Mouse (Mus musculus) heart, adult 8-10 months (tissue): ENCODE data around the gene Dnajc7. TPM values are rescaled to one million over a fixed set of nuclear protein-coding genes. Genes with fewer than 3 reads are reported as not detected.
"Not testable (repeated sequence)": the region's sequence is repeated elsewhere in the genome, so short reads cannot be mapped to it uniquely, and the experiment has no call there.

Experiments used
- DNase-seq: peaks from one replicate; pipeline ENCODE4 v3.0.0; 2022; ENCODE audit warnings: low spot score
- total RNA-seq, 4 experiments: library from RNA; stranded (reverse); gene quantifications; 2 replicates each; pipeline ENCODE4 v1.2.4; 2022

The Dnajc7 gene
- total RNA-seq: 100 to 1,000 TPM in 3 of 4 experiments, 10 to 100 TPM in 1; 89.7 to 121 (median 109) TPM

DNA sequence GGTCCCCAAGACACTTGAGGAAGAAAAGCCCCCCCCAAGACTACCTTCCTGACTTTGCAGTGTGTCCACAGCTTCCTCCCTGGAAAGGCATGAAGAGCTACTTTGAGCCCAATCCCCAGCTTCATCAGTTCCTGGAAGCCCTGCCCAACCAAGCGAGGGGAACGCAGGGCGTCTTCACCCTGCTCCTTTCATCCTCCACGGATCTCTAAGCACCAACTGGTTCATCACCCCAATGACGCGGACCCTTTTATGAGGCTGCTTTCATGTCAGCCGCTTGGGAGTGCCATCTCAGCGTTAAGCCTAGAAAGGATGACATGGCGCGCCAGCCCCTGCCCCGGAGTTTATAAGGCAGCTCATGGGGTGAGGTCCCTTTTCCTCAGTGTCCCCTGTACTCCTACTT, at the start of gene Dnajc7:
Gene Dnajc7, minus strand, starts transcription at position 187 of the 400 bp plus-strand sequence.
- DNase-seq: no peak

DNA sequence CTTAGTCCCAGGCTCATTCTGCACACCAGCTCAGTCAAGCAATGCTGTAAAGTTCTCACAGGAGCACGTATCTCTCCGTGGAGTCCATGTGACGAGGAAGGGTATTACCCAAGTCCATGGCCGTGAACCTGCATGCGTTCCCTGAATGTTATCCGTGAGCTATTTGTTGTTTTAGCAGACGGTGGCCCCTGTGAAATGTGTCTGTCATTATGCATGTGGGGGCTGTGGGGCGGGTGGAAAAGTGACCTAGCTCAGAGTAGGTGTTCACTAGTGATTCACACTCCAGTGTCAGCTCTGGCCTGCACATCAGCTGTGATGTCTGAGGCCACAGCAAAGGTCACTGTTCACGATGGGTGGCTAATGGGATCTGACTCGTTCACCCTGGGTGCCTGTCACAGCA, 39.8 kb upstream of the Dnajc7 start:
- no peak for DNase-seq

DNA sequence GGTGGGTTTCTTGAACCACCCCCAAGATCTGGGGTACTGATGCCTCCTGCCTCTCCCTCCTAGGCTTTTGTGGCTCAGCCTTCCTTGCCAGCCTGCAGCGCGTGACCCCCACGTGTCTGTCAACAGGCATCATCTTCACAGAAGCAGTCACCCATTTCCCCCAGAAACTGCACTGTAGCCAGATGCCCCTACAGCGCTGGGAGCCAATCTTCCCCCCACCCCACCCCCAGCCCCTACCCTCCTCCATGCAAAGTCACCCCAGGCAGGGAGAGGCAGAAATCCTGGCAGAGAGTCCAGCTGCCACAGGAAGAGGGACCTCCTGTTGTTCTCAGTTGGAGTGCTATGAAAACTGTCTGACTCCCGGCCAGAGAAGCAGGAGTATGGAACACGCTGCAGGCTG, 36.5 kb upstream of the Dnajc7 start:
- DNase-seq: no peak

DNA sequence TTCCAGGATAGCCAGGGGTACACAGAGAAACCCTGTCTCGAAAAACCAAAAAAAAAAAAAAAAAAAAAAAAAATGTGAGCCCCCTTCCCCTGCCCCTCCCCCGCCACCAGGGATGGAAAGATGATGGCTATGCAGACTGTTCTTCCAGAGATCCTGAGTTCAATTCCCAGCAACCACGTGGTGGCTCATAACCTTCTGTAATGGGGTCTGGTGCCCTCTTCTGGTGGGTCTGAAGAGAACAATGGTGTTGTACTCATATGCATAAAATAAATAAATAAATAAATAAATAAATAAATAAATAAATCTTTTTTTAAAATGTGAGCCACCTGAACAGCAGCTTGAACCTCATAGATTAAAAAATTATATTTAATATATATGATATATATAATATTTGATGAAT, 35.6 kb upstream of the Dnajc7 start:
- DNase-seq: not testable (repeated sequence)

DNA sequence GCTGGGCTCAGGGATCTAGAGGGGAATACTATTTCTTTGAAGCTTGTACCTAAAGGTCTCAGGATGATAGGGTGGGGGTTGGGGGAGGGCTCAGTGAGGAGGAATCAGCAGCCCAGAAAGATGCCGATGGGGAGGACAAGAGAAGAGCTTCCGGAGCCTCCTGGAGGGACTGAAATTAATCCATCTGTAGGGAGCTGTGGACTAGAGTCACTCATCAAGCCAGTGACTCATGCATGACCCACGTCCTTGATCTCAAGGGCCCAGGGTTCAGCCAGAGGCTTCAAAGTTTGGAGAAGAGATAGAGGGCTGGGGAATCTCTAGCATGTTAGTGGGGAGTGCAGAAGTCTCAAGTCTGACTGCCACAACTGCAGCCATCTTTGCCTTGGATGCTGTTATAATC, 31.8 kb upstream of the Dnajc7 start:
- no peak for DNase-seq

DNA sequence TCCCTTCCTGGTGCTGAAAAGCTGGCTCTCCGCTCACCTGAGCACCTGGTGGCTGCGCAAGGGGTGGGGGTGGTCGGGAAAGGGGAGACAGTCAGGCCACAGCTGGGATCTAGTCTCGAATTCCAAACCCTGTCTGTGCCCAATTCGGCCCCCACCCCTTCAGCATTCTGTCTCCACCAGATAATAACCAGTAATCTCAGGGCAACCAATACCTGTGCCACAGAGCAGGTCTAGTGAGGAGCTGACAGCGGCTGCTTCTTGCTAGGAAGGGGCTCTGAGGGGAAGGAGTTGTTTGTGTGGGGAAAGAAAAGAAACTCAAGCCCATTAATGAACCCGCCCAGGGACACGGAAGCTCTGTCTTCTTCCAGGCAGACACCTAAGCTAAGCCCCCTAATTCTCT, 31.2 kb upstream of the Dnajc7 start:
- DNase-seq: no peak

DNA sequence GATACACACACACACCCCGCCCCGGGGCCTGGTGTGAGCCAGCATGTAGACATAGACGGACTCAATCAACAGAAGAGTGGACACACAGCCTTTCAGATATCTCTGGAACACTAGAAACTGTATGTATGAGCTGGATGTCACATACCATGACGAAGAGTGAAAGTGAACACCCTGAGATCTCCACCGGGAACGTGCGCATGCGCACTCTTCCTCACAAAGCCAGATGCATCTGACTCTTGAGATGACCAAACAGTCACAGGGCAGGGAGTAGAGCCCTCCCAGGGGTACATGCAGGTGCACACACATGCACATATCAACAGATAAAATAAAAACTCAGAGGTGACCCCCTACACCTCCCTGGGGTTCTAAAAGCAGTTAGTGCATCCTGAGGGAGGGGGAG, 28.4 kb upstream of the Dnajc7 start:
- DNase-seq: no peak

DNA sequence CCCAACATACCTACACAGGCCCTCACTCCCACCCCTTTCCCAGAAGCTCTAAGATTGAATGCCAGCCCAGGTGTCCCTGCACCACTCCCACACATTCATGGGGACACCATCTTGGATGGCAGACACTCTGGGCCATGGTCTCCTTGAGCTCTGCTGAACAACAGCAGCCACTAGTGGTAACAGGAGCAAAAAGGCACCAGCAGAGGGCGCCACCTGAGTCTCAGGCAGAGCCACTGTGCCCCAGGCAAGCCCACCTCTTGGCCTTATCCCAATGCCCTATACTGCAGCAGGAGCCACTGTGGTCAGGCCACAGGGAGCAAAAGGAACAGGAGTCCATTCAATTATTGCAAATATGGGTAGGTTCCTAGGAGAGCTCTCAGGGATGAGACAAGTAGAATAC, 26.3 kb upstream of the Dnajc7 start:
- DNase-seq: no peak

DNA sequence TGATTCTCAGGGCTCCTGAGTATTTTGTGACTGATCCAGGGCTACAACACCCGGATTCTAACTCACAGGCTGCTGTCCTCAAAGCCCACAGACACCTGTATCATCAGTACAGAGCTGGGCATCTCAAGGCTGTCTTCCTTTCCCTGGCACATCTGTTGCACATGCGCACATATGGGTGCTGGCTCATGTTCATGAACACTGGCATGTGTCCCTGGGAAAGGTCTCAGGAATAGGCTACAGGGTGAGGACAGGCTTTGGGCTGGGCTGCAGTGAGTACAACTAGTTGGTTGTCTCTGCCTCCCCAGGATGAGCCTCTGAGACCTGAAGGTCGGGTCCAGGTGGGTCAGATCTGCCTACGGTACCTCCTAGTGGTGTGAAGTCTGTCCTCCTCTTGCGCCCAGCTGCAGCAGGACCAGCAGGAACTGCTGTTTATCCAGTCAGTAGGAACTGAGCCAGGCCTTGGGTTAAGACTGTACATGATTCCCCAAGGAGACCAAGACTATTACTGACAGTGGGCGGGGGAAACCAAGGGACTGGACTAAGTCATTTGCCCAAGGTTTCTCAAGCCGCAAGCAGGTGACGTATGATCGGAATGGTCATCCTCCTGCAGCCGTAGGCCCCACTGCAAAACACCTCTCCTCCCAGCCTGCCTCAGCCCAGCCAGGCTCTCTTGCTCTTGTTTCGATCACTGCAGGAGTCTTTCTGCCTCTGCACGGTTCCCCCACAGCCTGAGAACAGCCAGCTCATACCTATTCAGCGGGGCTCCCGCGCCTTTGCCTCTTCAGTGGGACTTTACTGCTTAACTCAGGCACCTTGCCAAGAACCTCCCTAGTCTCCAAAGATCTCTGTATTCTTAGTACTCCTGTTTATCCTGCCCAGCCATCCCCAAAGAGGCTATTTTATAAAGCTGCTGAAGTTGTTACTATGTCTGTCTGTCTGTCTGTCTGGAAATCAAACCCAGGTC, 23.9 kb upstream of the Dnajc7 start:
- no peak for DNase-seq

DNA sequence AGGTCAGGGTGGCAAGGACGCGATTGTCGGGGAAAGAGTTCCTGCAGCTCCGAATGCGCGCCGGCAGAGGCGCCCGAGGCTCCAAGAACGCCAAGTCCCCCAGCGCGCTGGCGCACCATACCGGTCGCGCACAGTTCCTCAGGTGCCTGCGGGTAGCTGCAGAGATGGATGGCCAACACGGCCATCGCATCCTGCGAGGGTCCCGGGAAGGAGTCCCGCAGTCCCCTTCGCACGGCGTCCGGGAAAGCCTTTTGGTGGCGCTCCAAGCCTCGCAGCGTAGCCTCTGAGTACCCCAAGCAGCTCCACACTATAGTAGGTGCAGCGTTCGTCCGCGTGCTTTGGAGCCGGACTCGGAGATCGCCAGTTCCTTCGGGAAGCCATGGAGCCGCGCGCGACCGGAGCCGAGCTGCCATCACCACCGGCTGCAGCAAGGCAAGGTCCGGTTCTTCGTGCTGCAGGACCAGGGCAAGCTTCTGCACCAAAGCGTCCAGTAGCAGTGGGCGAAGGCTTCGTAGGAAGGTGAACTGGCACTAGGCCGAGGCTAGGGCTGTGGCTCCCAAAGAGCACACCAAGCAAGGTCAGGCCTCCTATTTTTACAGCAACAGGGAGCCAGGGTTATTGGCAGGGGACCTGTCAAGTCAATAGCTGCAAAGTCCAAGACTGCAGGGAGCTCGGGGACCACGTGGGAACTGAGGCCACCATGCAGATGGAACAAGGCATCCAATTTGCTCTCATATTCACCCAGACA, 20.4 kb upstream of the Dnajc7 start:
- DNase-seq: no peak

DNA sequence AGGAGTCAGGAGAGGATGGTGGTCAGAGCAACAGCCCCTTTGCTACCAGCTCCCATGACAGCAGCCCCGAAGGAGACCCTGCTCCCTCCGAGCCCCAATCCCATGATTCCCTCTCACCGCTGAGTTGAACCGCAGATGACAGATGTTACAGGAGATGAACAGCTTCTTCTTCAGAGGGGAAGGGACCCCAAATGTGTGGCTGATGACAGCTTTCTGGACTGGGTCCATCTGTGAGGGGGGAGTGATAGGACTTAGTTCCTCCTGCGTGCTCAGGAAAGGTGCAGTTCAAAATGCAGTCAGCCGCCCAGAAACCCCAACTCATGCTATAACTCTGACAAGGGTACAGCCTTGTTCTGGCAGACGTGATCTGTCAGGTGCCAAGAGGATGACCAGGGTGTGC, 14.6 kb upstream of the Dnajc7 start:
- no peak for DNase-seq

DNA sequence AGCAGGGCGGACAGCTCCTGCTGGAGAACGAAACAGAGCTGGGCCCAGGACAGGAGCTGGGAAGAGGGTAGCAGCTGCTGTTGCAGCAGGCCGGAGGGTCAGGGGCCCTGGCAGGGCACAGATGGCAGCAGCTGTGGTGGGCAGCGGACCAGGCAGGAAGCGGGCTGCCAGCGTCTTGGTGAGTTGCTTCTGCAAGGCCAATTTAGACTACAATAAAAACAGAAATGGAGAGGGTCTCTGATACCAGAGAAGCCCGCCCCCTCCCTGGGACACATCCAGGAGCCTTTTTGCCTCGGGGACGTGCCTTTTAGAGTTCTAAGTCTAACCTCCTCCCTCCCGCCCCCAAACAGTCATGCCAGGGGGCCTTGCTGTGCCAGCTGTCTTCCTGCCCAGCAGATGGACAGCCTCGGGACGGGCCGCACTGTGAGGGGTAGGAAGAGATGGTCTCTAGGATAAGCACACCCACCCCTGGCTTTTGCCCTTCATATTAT, 8.9 kb upstream of the Dnajc7 start:
- DNase-seq: no peak

DNA sequence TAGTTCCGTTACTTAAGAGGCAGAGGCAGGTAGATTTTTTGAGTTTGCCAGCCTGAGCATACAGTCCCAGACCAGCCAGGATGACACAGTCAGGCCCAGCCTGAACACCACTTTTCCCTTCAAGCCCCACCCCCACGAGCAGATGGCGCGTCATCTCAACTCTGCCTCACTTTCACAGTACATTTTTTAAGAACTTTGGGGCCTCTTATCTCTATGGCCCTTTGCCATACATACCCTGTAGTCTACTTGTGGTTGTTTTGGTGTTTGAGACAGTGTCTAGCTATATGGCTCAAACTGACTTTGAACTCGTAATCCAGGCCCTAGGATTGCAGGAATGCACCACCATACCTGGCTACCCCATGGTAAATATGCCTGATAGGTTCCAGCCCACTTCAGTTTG, 8.1 kb upstream of the Dnajc7 start:
- no peak for DNase-seq

DNA sequence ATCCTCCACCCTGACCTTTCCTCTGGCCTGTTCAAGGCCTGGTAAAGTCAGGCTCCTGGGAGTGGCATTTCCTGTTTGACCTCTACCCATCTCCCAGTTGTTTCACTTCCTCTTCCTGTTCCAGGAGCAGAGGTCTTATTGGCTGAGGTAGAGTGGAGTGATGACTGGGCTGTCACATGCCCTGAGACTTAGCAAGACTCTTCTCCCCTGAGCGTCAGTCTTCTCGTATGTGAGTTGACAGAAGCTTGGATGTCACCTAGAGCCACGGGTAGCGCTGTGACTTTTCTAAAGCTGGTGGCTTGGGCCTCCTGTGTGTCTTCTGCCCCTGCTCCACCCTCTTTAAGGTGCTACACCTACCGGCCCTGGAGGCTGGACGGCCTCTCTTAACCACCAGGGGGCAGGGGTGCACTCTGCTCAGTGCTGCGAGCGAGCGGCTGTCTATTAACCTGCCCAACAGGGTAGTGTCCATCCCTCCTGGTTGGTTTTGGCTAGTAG, 6.8 kb upstream of the Dnajc7 start:
- peak; percentile 60 for DNase-seq

DNA sequence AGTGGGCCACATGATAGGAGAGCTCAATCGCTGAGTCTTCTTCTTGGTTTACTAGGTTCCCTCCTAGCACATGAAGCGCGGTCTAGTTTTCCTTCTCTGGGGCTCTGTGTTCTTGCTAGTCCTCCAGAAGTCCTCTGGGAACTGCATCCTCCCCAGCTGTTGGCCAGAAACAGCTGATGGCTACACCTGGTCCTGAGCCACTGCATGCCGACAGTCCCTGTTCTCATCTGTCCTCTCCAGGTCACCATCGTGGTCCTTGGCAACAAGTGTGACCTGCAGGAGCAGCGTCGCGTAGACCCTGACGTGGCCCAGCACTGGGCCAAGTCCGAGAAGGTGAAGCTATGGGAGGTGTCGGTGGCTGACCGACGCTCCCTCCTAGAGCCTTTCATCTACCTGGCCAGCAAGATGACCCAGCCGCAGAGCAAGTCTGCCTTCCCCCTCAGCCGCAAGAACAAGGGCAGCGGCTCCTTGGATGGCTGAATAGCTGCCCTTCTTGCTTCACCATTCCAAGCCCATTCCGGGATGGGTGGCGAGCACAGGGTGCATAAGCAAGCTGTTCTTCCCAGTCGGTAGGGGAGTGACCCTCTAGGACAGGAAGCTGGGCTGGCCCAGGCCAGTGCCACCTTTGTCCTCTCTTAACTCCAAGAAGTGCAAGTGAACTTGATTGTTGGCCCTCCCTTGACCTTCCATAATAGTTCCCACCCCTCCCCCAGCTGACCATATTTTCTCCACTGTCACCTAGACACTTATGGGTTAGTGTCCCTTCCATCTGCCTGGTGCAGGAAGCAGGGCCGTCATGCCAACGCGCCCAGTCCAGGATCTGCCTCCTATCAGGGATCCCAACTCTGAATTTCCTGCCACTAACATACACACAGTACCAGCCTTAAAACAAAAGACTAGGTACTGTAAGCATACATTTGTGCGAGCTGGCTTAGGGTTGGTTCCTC, 6.1 kb upstream of the Dnajc7 start:
- DNase-seq: no peak

DNA sequence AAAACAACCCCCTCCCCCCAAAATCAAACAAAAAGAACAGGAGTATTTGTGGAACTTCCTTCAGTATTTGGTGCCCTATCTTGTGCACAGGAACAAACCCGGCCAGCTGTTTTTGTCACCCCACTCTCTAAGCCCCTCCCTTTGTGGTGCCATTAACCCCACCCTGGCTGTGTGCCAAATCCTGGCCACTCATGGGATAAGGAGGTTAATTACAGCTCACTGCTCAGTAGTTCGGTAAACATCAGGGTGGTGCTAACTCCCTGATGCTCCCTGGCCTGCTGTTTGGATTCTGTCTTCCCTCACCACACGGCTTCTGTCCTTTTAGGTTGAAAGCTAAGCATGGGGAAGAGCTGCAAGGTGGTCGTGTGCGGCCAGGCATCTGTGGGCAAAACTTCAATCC, 3.9 kb upstream of the Dnajc7 start:
- DNase-seq: no peak

DNA sequence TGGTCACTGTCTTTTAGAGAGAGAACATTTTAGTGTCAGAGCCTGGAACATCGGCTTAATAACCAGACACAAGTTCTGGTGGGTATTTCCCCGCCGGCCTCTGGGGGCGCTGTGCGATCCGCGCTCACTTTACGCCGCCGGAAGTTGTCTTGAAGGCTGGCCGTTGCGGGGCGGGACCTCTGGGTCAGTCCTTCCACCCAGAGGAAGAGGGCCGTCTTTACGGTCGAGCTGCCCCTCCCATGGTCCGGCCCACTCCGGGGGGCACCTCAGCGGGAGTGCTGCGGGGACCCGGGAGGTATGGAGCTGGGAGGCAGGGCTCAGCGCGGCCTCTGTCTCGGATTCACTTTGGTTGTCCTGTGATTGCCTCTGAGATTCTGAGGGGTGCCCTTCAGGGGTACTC, 2.7 kb upstream of the Dnajc7 start:
- peak; percentile 96 for DNase-seq

DNA sequence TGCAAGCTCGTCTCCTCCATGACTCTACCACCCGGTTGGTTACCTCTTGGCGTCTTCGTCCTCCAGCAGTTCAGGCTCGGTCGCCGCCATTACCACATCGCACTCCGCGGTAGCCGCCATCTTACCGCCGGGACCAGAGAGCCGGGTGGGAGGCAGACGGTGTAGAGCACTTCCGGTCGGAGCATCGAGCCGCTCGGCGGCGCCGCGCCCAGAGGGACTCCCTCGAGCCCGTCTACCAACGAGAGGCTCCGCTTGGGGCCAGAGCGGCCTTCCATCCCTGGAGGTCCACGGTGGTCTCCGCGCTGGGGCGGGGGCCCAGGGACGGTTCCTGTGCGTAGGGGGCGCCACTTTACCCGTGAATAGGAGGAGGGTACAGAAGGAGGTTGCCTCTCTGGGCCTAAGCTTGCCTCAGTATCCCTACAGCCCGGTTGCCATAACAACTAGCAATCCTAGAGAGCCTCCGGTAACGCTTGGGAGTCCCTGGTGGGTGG, 438 bp downstream of the Dnajc7 start:
- peak; percentile 94 for DNase-seq

DNA sequence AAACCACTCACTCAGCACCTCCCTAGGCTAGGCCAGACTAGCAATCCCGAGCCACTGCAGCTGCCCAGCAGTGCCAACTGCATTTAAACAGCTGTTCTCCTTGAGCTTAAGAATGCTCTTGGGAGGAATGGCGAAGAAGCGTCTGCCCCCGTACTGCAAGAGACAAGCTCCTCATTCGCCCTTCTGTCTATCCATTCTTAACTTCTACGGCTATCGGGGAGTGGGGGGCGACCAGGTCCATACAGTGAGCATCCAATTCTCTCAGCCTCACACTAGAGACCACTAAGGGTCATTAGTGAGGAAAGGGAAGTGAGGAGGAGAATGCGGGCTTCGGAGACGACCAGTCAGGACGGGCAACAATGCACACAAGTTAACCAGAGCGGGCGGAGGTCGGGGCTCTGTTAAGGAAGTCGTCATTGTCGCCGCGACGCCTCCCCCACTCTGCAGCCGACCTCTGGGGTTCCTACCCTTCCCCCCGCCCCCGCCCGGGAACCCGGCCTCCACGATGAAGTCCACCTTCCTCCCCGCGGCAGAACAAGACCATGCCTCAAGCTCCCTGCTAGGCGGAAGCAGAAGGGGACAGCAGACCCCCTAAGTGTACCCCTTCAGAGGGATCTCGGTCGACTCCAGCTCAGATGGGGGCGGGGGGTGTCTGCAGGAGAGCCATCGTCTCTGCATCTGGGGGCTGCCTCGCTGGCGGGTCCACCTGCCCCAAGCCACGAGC, 1.0 kb downstream of the Dnajc7 start, which contains the start of gene Nkiras2:
Gene Nkiras2, plus strand, starts transcription at position 484 of the 724 bp plus-strand sequence.
- no peak for DNase-seq

DNA sequence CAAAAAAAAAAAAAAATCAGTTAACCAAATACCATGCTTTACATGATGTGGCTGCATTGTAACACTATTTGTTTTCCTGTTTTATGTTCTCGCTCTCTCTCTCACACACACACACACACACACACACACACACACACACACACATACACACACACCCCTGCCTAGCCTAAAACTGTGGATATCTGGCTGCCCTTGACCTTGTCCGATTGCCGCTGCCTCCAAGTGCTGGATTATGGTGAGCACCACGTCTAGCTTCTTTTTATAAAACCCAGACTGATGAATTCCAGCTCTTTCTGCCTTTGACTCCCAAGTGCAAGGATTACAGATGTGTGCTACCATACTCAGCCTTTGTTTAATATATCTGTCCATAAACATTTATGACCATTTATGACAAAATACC, 2.5 kb downstream of the Dnajc7 start:
- DNase-seq: no peak
